Mouse (Mus musculus) embryonic fibroblast, embryonic 13.5 days (primary cell): ENCODE data around the gene Dync2li1.

Source experiments
- CTCF ChIP-seq: IDR thresholded peaks from 2 replicates; pipeline ENCODE4 v1.5.1; 2011; ENCODE audit warnings: mild to moderate bottlenecking, control low read depth, low read length, moderate library complexity, borderline replicate concordance; ENCODE audit not compliant: insufficient read depth
- POLR2A ChIP-seq: IDR thresholded peaks from 2 replicates; pipeline ENCODE4 v1.6.1; 2011; ENCODE audit warnings: low read depth, mild to moderate bottlenecking, control low read depth, low read length, moderate library complexity

GRCm38 (mm10) chr17:84615811-84616210 lies 10.5 kb upstream of the Dync2li1 start:
- no peak for TF ChIP-seq POLR2A
- no peak for TF ChIP-seq CTCF
